Mouse (Mus musculus): Measurements from ENCODE around the gene Znhit1. TPM values are rescaled to one million over a fixed set of nuclear protein-coding genes. Genes with fewer than 3 reads are reported as not detected.

Gene Znhit1
- polyA plus RNA-seq, 1 experiment from 2014 or later = 110 TPM

DNA sequence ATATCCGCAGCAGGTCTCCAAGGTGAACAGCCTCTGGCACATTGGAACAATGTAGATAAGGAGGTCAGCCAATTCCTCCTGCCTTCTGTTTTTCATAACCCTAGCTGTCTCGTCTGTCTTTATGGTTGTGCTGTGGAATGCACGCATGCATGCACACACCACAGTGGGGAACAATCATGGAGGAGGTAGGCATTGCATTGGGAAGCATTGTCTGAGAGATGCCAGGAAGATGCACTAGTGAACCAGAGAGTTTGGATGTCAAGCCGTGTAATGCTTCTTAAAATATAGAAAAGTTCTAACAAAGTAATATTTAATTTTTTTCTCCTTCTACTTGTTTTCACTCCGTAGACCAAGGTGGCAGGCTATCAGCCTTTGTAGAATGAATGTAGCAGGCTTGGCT, 54.9 kb downstream of the Znhit1 start:
- 84% methylated on average over 5 of the region's 5 CpGs for WGBS
- no peak overlapping the region for H3K9ac ChIP-seq (replicated peaks)
- H3K27ac ChIP-seq = no peak overlapping the region

More for the DNA sequence above, 54.9 kb downstream of the Znhit1 start:
- no peak overlapping the region for H3K4me2 ChIP-seq (replicated peaks)
- ATAC-seq = no peak
- no peaks in the 10 kb centered on the region for H3K27me3 ChIP-seq
- no peaks in the 10 kb centered on the region for H3K9me3 ChIP-seq
- peaks cover 4% of the 10 kb centered on the region; the same call in 1 of the 2 replicates for H3K4me1 ChIP-seq (replicated peaks)
- H3K36me3 ChIP-seq = no peaks in the 10 kb centered on the region
- H3K4me3 ChIP-seq (replicated peaks) = no peak overlapping the region

MicroRNAs encoded within 50 kb of the gene (microRNA counts, 519-probe panel; counts per million panel counts)
- 110 counts per million, percentile 56 among the panel's probes with 10 or more counts for microRNA mmu-miR-702

Small RNAs within 50 kb of the gene (microRNA-seq; reads per million reads assigned to microRNA genes)
- 69.1 reads per million, percentile 49 among the genes with 10 or more reads in this experiment for gene Mir702

Other genes starting within 250 kb of the Znhit1 start
- 14.0 and 19.0 TPM in 2 replicates for gene Col26a1, start 104.8 kb downstream of the Znhit1 start, polyA plus RNA-seq (2015; fragmentation: Nextera tagmentation; extraction: Ambion mirVana)
- 119 and 125 TPM in 2 replicates for gene Ift22, start 79.9 kb downstream of the Znhit1 start, polyA plus RNA-seq (2015; fragmentation: Nextera tagmentation; extraction: Ambion mirVana)
- gene Fis1, start 34.7 kb downstream of the Znhit1 start, polyA plus RNA-seq (2015; fragmentation: Nextera tagmentation; extraction: Ambion mirVana) = 389 and 412 TPM in 2 replicates
- 0.16 and 0.35 TPM in 2 replicates for gene Cldn15, start 21.4 kb downstream of the Znhit1 start, polyA plus RNA-seq (2015; fragmentation: Nextera tagmentation; extraction: Ambion mirVana)
- 34.8 and 35.1 TPM in 2 replicates for gene Plod3, start 1.0 kb downstream of the Znhit1 start, polyA plus RNA-seq (2015; fragmentation: Nextera tagmentation; extraction: Ambion mirVana)
- gene Vgf, start 38.4 kb upstream of the Znhit1 start, polyA plus RNA-seq (2015; fragmentation: Nextera tagmentation; extraction: Ambion mirVana) = 2.4 TPM in 2 replicates
- gene Ap1s1, start 58.1 kb upstream of the Znhit1 start, polyA plus RNA-seq (2015; fragmentation: Nextera tagmentation; extraction: Ambion mirVana) = 257 and 272 TPM in 2 replicates
- 0.17 TPM in 1 of 2 replicates, not detected in the other for gene Serpine1, start 84.2 kb upstream of the Znhit1 start, polyA plus RNA-seq (2015; fragmentation: Nextera tagmentation; extraction: Ambion mirVana)
- gene Trim56, start 128.2 kb upstream of the Znhit1 start, polyA plus RNA-seq (2015; fragmentation: Nextera tagmentation; extraction: Ambion mirVana) = 2.6 and 4.2 TPM in 2 replicates
- not detected in 2 replicates for gene Muc3, start 161.3 kb upstream of the Znhit1 start, polyA plus RNA-seq (2015; fragmentation: Nextera tagmentation; extraction: Ambion mirVana)
- gene Muc3a, start 224.4 kb upstream of the Znhit1 start, polyA plus RNA-seq (2015; fragmentation: Nextera tagmentation; extraction: Ambion mirVana) = not detected in 2 replicates